Mouse (Mus musculus): ENCODE measurements around the gene Hoxc9.

- TF ChIP-seq CTCF (IDR thresholded peaks at IDR 0.05; ENCODE audit: control insufficient read depth, insufficient read depth, insufficient replicate concordance, low read depth, low read length) = no peak
- no peak for TF ChIP-seq POLR2A (IDR thresholded peaks at IDR 0.05; ENCODE audit: control insufficient read depth, low read depth, low read length)
Measured at GRCm38 (mm10) chr15:102956906-102957305, 19.3 kb upstream of the Hoxc9 start.

All from testis, adult 2 months (tissue).